Mouse (Mus musculus) layer of hippocampus, adult 9-10 months (tissue): ENCODE results near the gene Pkn2.

Experiments
- DNase-seq: peaks from one replicate; pipeline ENCODE4 v3.0.0; 2022; ENCODE audit warnings: low spot score

Gene Pkn2

GRCm38 (mm10) chr3:142832910-142833309 is 48.9 kb downstream of the Pkn2 start:
- no peak for DNase-seq

- no peak for DNase-seq
Observed at GRCm38 (mm10) chr3:142826449-142827146, 55.2 kb downstream of the Pkn2 start.

- DNase-seq: no peak
Observed at GRCm38 (mm10) chr3:142823606-142824005, 58.2 kb downstream of the Pkn2 start.

GRCm38 (mm10) chr3:142817506-142817905 is 64.3 kb downstream of the Pkn2 start:
- no peak for DNase-seq

GRCm38 (mm10) chr3:142811582-142811981 is 70.2 kb downstream of the Pkn2 start:
- DNase-seq: no peak

GRCm38 (mm10) chr3:142795587-142795986 is 86.2 kb downstream of the Pkn2 start:
- no peak for DNase-seq

GRCm38 (mm10) chr3:142786423-142787072 is 95.3 kb downstream of the Pkn2 start:
- no peak for DNase-seq

- DNase-seq: no peak
Observed at GRCm38 (mm10) chr3:142777227-142777626, 104.6 kb downstream of the Pkn2 start.

- DNase-seq: no peak
Observed at GRCm38 (mm10) chr3:142773538-142774191, 108.1 kb downstream of the Pkn2 start.

- DNase-seq: no peak
Observed at GRCm38 (mm10) chr3:142770518-142770917, 111.3 kb downstream of the Pkn2 start.

- no peak for DNase-seq
Observed at GRCm38 (mm10) chr3:142768498-142768897, 113.3 kb downstream of the Pkn2 start.

GRCm38 (mm10) chr3:142765778-142766165 is 116.0 kb downstream of the Pkn2 start:
- DNase-seq: no peak

- DNase-seq: peak; percentile 71
Observed at GRCm38 (mm10) chr3:142764995-142765777, 116.6 kb downstream of the Pkn2 start, which contains the start of gene Gtf2b. TSS of gene Gtf2b (plus strand) at chr3:142765045.

GRCm38 (mm10) chr3:142760356-142760755 is 121.4 kb downstream of the Pkn2 start:
- DNase-seq: no peak

- no peak for DNase-seq
Observed at GRCm38 (mm10) chr3:142758593-142758992, 123.2 kb downstream of the Pkn2 start.

- no peak for DNase-seq
Observed at GRCm38 (mm10) chr3:142757841-142758240, 124.0 kb downstream of the Pkn2 start.

GRCm38 (mm10) chr3:142755132-142755867 is 126.5 kb downstream of the Pkn2 start:
- DNase-seq: no peak

- no peak for DNase-seq
Observed at GRCm38 (mm10) chr3:142749131-142749530, 132.7 kb downstream of the Pkn2 start.

- no peak for DNase-seq
Observed at GRCm38 (mm10) chr3:142747673-142748072, 134.1 kb downstream of the Pkn2 start.

- no peak for DNase-seq
Observed at GRCm38 (mm10) chr3:142745076-142745475, 136.7 kb downstream of the Pkn2 start.
